Mouse (Mus musculus): ENCODE results near the gene Comt. TPM values are rescaled to one million over a fixed set of nuclear protein-coding genes. Genes with fewer than 3 reads are reported as not detected.

Comt gene
- total RNA-seq, 2 experiments from 2014 or later: 133 to 156 TPM

DNA sequence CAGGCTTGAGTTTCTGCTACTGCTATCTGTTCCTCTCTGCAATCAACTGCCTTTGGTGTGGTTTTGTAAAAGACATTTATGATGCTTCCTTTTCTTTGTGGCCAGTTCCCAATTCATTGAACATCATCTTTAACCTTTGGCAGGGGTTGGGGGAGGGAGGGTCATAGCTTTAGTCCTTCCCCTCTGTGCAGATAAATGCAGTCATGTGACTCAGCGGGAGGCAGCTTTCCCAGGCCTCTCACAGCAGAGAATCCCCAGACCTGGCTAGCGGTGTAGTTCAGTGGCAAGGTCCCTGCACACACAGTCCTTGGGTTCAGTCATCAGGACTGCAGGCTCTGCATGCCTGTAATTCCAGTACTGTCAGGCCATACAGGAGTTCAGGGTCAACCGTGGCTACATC, 49.4 kb downstream of the Comt start:
- intact Hi-C loops (cut with DNase I): no loop called here
- DNase-seq: peak in 1 of 2 experiments; percentile 55

DNA sequence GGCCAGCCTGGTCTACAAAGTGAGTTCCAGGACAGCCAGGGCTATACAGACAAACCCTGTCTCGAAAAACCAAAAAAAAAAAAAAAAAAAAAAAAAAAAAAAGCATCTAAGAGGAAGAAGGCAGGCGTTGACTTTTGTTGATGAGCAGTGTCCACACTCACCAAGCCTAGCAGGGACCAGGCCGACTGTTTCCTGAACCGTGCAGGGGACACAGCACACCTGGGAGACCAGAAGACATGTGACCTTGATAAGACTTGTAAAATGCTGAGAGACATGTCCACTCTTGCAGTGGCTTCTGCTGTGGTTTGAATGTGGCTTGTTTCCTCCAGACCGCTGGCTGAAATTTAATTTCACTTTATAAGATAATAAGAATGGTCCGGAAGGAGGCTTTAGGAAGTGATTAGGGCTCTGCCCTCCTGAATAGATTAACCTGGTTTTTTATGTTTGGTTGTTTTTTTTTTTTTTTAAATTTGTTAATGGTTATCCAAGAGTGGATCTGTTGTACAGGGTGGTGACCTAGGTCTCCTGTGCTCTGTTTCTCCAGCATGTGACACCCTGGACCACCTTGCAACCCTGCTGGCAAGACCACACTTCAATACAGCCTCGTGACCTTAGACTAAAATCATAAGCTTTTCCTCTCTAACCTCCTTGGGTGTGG, 50.2 kb downstream of the Comt start:
- DNase-seq: no peak
- intact Hi-C loops (cut with DNase I): no loop called here

DNA sequence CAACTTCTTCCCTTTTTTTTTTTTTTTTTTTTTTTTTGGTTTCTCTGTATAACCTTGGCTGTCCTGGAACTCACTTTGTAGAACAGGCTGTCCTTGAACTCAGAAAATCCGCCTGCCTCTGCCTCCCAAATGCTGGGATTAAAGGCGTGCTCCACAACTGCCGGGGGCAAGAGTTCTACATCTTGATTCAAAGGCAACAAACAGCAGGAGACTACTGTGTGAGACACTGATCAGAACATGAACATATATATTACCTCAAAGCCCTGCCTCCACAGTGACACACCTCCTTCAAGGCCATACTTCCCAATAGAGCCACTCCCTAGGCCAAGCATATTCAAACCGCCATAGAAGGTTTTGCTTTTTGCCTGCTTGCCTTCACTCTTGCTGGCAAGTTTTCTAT, 53.0 kb downstream of the Comt start:
- intact Hi-C loops (cut with DNase I): no loop called here
- DNase-seq: no peak

DNA sequence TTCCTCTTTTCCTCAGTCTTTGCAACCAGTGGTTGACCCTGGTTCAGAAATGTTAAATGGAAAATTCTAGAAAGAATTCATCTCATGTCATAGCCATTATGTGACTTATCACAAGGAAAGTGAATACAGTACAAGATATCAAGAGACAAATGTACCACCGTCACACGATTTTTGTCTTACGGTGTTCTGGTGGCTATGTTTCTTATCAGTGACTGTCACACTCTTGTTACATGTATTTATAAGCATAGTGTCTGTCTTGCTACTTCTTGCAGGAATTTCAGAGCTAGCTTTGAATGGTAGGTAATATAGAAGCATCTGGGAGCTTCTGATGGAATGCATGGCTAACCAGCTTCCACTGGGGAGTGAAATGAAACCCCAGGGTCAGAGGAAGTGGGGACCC, 56.5 kb downstream of the Comt start:
- intact Hi-C loops (cut with DNase I): no loop called here
- no peak for DNase-seq

DNA sequence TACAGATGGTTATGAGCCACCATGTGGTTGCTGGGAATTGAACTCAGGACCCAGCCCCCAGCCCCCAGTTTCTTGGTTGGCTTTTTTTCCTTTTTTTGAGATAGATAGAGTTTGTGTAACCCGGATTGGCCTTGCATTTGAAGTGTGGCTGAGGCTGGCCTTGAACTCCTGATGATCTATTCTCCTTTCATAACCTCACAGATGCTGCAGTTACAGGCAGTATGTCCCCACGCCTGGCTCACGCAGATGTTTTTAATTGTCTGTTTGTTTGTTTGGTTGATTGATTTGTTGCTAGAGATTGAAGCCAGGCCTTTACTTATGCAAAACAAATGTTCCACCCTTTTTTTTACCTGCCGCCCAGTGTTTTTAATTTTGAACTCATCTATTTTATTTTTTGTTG, 59.8 kb downstream of the Comt start:
- intact Hi-C loops (cut with DNase I): no loop called here
- no peak for DNase-seq

DNA sequence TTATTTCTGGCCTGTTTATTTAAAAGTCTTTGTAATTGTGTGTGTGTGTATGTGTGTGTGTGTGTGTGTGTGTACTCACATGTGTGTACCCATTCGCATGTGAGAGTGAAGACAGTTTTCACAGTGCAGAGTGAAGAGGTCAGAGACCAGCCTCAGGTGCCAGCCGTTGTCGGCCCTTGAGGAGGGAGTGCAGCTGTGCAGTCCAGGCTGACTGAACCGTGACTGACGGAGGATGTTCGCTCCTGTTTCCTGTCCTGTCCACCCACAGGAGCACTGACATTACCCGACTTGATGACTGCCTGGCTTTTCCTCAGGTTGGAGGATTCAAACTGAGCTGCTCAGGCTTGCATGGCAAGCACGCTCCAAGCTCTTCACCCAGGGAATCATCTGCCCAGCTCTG, 63.7 kb downstream of the Comt start:
- DNase-seq: no peak
- intact Hi-C loops (cut with DNase I): no loop called here

DNA sequence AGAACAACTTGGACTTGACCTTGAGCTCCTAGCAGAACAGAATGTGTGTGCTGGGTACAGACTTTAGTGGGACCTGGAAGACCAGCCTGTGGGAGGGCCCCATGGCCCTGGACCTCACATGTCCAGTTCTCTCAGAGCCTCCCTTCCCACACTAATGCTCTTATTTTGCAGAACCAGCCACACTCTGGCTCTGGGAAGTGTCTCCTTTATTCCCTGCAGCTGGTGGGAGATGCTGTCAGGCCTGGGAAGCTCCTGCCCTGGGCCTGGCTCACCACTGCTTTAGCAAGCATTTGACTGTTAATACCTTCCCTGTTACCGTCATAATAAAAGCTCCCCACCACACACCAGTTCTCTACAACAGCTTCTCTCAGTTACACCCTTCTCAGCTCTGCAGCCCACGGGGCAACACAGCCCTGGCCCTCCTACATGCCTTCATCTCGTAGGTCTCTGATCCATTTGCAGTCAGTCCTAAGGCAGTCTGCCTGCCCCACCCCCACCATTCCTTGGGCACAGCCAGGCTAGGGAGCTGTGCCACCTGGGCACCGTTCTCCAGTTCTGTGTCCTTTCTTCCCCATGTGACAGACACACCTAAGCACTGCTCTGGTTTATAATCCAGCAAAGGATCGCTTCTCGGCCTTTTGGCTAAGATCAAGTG, 66.4 kb downstream of the Comt start:
- intact Hi-C loops (cut with DNase I): no loop called here
- no peak for DNase-seq

DNA sequence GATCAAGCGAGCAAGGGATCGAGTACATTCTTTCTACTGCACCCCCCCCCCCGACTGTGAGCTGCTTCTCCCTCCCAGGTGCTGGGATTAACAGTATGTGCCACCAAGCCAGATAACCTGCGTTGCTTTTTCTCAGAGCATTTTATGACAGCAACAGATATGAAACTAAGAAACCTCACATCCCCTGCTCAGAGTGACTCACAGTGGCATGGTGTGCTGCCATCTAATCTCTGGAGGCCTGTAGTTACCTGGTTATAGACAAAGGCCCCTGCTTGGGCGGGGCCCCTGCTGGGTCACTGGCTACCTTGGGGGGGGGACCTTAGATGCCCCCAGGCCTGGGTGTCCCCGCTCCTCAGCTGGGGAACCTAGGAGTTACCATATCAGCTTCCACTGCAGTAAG, 68.7 kb downstream of the Comt start:
- DNase-seq: no peak
- intact Hi-C loops (cut with DNase I): no loop called here

DNA sequence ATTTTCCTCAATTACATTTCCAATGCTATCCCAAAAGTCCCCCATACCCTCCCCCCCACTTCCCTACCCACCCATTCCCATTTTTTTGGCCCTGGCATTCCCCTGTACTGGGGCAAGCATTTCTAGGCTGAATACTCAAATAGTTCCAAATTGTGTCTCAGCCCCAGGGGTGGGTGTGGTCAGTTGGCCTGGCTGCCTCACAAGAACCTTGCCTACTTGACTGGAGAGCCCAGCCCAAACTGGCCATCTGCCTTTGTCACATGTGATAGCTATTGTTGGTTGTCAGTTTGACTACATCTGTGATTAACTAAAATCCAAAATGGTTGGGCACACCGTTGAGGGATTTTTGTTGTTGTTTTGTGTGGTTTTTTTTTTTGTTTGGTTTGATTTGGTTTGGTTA, 69.7 kb downstream of the Comt start:
- no peak for DNase-seq

More for the DNA sequence above, 69.7 kb downstream of the Comt start:
- intact Hi-C loops (cut with DNase I): no loop called here

Small RNA genes within 50 kb of the gene (microRNA-seq; reads per million reads assigned to microRNA genes)
- gene Gm26219: 0 reads per million in 2 experiments

Other genes starting within 250 kb of the Comt start
- gene Ccdc188, start 209.0 kb downstream of the Comt start, total RNA-seq (2021): not detected
- gene Zdhhc8, start 191.7 kb downstream of the Comt start, total RNA-seq (2021): 10 to 100 TPM; 33.2 to 35.7 TPM
- gene Trmt2a, start 178.2 kb downstream of the Comt start, total RNA-seq (2021): 10 to 100 TPM; 24.1 to 30.6 TPM
- 10 to 100 TPM; 79.1 to 82.9 TPM for gene Ranbp1, start 178.1 kb downstream of the Comt start, total RNA-seq (2021)
- gene Gm49776, start 168.5 kb downstream of the Comt start, total RNA-seq (2021): not detected
- gene Dgcr8, start 137.6 kb downstream of the Comt start, total RNA-seq (2021): 10 to 100 TPM; 26.0 to 27.2 TPM
- 10 to 100 TPM; 62.7 to 65.3 TPM for gene Tango2, start 78.7 kb downstream of the Comt start, total RNA-seq (2021)
- 10 to 100 TPM; 25.0 to 33.6 TPM for gene Arvcf, start 78.7 kb downstream of the Comt start, total RNA-seq (2021)
- 10 to 100 TPM; 30.0 to 32.0 TPM for gene Txnrd2, start 468 bp downstream of the Comt start, total RNA-seq (2021)
- gene Gnb1l, start 71.9 kb upstream of the Comt start, total RNA-seq (2021): 1 to 10 TPM; 6.4 to 6.9 TPM
- 1 to 10 TPM; 4.0 to 5.6 TPM for gene Rtl10, start 72.0 kb upstream of the Comt start, total RNA-seq (2021)
- gene Tbx1, start 163.8 kb upstream of the Comt start, total RNA-seq (2021): 1 to 10 TPM in 1 of 2 experiments, under 1 TPM in 1; 0.57 to 1.1 TPM
- gene Gp1bb, start 195.6 kb upstream of the Comt start, total RNA-seq (2021): 1 to 10 TPM in 1 of 2 experiments, under 1 TPM in 1; 0.77 to 1.2 TPM
- 1 to 10 TPM; 2.2 to 4.1 TPM for gene Gm49601, start 199.6 kb upstream of the Comt start, total RNA-seq (2021)
- gene Sept5, start 203.1 kb upstream of the Comt start, total RNA-seq (2021): 10 to 100 TPM; 11.3 to 11.6 TPM